Mouse (Mus musculus): ENCODE data around the gene Csn3. TPM values are rescaled to one million over a fixed set of nuclear protein-coding genes. Genes with fewer than 3 reads are reported as not detected.

Csn3 gene
- polyA plus RNA-seq (2016; fragmentation: Nextera tagmentation; extraction: Ambion mirVana) = 0.26 TPM in 1 of 2 replicates, not detected in the other

DNA sequence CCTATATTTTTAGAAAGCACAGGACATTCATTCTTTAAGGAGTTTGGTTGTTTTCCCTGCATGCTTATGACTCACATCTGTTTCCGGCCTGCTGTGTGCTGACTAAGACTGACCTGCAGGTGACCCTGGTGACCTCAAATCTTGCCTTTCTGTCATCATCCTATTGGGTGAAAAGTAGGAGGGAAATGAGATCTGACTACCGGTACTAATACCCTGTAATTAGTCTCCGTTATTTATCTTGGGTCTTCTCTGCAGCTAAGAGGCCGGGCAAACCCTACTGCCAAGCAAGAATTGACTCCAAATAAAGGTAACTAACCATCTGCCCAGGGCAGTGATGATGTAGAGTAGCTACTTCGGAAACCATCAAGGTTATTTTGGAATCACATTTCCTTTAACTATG lies at the start of gene Csn3:
Csn3 (plus strand) TSS at position 208 of the 400 bp plus-strand sequence.
- Histone ChIP-seq H3K9ac (no peak within 1 kb of the TSS), H3K36me3 (no peaks in the 10 kb centered on the region), H3K4me1 (replicated peaks) (no peaks in the 10 kb centered on the region), H3K9me3 (replicated peaks) (no peaks in the 10 kb centered on the region), H3K4me2 (no peak within 1 kb of the TSS), H3K4me3 (no peak within 1 kb of the TSS), H3K27ac (ENCODE audit: poor library complexity, severe bottlenecking) (no peak within 1 kb of the TSS), H3K27me3 (replicated peaks) (no peaks in the 10 kb centered on the region)
- no peak for ATAC-seq (ENCODE audit: insufficient number of reproducible peaks, low FRiP score)
- WGBS = 38% methylated on average over 5 of the region's 5 CpGs

DNA sequence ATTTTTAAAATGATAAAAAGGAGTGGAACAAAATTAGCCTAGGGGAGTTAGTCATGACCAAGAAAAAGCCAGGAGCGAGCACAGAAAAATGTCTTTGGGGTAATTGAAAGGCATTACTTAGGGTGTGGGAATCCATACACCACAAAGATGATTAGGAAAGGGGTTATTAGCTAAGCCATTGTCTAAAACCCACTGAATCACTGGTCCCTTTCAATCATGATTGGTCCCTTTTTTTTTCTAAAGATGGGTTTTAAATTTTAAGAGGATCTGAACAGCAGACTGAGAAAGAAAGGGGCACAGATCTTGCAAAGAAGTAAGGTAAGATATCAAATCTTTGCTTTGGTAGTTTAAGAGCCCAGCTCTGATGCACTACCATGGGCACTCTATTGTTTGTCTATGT lies 40.6 kb upstream of the Csn3 start, which contains the start of gene Odam:
Odam (plus strand) TSS at position 301 of the 400 bp plus-strand sequence.
- no peaks in the 10 kb centered on the region for H3K27me3 ChIP-seq (replicated peaks)
- WGBS = 86% methylated on average over 1 of the region's 1 CpGs
- no peak for ATAC-seq (ENCODE audit: insufficient number of reproducible peaks, low FRiP score)

DNA sequence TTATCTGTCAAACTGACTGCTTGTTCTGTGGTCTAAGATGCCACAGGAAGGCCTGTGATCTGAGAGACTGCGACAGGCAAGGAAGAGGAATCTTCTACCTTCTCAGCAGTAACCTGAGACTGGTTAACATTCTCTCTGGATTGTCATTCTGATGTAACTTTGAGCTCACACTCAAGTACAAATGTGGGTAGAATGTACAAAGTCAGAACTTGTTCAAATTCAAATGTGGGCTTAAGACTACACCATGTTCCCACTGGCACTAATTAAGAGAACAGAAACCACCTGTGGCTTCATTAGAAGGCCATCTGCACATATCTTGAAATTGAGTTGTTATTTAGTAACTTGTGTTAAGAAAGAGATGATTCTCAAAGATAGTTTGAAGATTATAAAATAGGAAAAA lies 6.2 kb downstream of the Csn3 start:
- Histone ChIP-seq H3K4me3 (no peak overlapping the region), H3K9me3 (replicated peaks) (no peaks in the 10 kb centered on the region), H3K9ac (no peak overlapping the region), H3K36me3 (no peaks in the 10 kb centered on the region), H3K27me3 (replicated peaks) (no peaks in the 10 kb centered on the region), H3K27ac (ENCODE audit: poor library complexity, severe bottlenecking) (no peak overlapping the region), H3K4me1 (replicated peaks) (no peaks in the 10 kb centered on the region), H3K4me2 (no peak overlapping the region)
- ATAC-seq (ENCODE audit: insufficient number of reproducible peaks, low FRiP score) = no peak
- 66% methylated on average over 1 of the region's 1 CpGs for WGBS

More for the DNA sequence above, 40.6 kb upstream of the Csn3 start, which contains the start of gene Odam:
- Histone ChIP-seq H3K4me3 (no peak within 1 kb of the TSS), H3K36me3 (no peaks in the 10 kb centered on the region), H3K27ac (ENCODE audit: poor library complexity, severe bottlenecking) (no peak within 1 kb of the TSS), H3K4me2 (no peak within 1 kb of the TSS), H3K4me1 (replicated peaks) (no peaks in the 10 kb centered on the region), H3K9ac (no peak within 1 kb of the TSS), H3K9me3 (replicated peaks) (no peaks in the 10 kb centered on the region)

DNA sequence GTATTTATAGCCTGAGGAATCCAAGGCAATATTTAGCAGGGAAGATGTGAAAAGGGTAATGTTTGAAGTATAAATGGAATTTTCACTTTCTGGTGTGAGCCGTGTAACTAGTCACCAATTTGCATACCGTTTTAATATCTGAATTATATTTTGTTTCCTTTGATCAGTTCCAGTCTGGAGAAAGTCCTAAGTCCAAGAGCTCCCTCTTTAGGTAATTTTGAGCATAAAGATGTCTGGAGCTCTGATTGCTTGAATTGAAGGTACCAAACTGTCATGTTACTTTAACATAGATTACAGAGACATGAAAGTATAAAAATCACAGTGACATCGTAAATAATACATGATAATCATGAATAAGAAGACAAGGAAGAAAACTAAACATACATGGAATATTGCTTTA lies 15.4 kb downstream of the Csn3 start:
- WGBS = 44% methylated on average over 3 of the region's 3 CpGs

DNA sequence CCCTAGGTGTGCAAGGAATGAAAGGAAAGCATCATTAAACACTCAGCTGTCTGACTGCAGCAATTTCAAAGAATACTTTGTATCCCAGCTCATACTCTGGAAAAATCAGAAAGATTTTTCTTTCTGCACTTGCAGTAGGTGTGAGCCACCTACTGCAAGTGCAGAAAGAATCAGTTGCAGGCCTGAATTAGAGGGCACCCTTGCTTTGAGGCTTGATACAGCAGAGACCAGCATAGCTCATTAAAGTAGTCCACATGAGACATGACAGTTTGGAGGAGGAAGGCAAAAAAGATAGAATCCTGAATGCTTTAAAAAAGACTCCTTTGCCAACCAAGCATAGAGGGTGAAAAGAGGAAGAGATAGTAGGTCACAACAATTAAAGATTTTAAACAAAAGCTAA lies 17.1 kb downstream of the Csn3 start:
- no peaks in the 10 kb centered on the region for H3K4me1 ChIP-seq (replicated peaks)
- no peak for ATAC-seq (ENCODE audit: insufficient number of reproducible peaks, low FRiP score)
- no peaks in the 10 kb centered on the region for H3K36me3 ChIP-seq
- H3K9me3 ChIP-seq (replicated peaks) = no peaks in the 10 kb centered on the region
- H3K27ac ChIP-seq (ENCODE audit: poor library complexity, severe bottlenecking) = no peak overlapping the region
- no peak overlapping the region for H3K4me2 ChIP-seq
- H3K4me3 ChIP-seq = no peak overlapping the region
- H3K9ac ChIP-seq = no peak overlapping the region
- no peaks in the 10 kb centered on the region for H3K27me3 ChIP-seq (replicated peaks)

More for the DNA sequence above, 15.4 kb downstream of the Csn3 start:
- Histone ChIP-seq H3K27ac (ENCODE audit: poor library complexity, severe bottlenecking) (no peak overlapping the region), H3K36me3 (no peaks in the 10 kb centered on the region), H3K9ac (no peak overlapping the region), H3K4me1 (replicated peaks) (no peaks in the 10 kb centered on the region), H3K27me3 (replicated peaks) (no peaks in the 10 kb centered on the region), H3K9me3 (replicated peaks) (no peaks in the 10 kb centered on the region), H3K4me2 (no peak overlapping the region), H3K4me3 (no peak overlapping the region)
- no peak for ATAC-seq (ENCODE audit: insufficient number of reproducible peaks, low FRiP score)

DNA sequence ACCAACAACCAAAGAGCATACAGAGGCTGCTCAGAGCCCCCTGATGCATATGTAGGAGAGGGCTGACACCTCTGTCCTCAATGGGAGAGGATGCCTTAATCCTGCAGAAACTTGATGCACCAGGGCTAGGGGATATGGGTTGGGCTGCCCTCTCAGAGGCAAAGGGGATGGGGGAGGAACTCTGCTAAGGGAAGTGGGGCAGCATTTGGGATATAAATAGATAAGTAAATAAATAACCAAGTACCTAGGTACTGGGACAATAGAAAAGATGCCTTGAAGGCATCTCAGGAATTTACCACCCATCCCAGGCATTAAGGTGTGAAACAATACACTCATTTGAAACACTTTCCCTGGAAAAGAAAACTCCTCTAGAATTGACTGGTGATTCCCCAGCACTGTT lies 26.5 kb downstream of the Csn3 start:
- H3K4me2 ChIP-seq = no peak overlapping the region
- no peaks in the 10 kb centered on the region for H3K4me1 ChIP-seq (replicated peaks)
- ATAC-seq (ENCODE audit: insufficient number of reproducible peaks, low FRiP score) = no peak
- no peaks in the 10 kb centered on the region for H3K9me3 ChIP-seq (replicated peaks)
- H3K27me3 ChIP-seq (replicated peaks) = no peaks in the 10 kb centered on the region
- no peak overlapping the region for H3K9ac ChIP-seq
- no peak overlapping the region for H3K27ac ChIP-seq (ENCODE audit: poor library complexity, severe bottlenecking)
- no peak overlapping the region for H3K4me3 ChIP-seq
- H3K36me3 ChIP-seq = no peaks in the 10 kb centered on the region

DNA sequence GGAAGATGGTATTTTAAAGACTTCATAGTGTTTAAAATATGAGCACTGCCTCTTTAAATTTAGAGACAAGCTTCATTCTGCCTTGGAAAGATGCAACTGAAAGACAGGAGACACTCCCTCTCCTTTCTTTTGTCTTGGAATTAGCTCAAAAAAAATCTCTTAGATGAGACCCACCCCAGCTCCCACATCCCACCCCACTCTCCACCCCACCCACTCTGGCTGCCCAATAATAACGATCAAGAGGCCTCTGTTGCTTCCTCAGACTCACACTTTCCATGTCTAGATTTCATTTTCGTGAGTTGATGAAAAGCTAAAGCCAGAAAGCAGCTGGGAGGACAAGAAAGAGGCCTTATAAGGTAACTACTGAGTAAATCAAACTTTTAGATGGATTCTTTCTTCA lies 43.8 kb downstream of the Csn3 start, which contains the start of the genes 2310003L06Rik and Gm28434:
2310003L06Rik (plus strand) TSS at position 259 of the 400 bp plus-strand sequence.
Gm28434 (plus strand) TSS at position 317 of the 400 bp plus-strand sequence.
- Histone ChIP-seq H3K4me1 (replicated peaks) (no peaks in the 10 kb centered on the region), H3K36me3 (no peaks in the 10 kb centered on the region), H3K27ac (ENCODE audit: poor library complexity, severe bottlenecking) (no peak within 1 kb of the TSS), H3K27me3 (replicated peaks) (no peaks in the 10 kb centered on the region), H3K9ac (no peak within 1 kb of the TSS), H3K4me2 (no peak within 1 kb of the TSS), H3K9me3 (replicated peaks) (no peaks in the 10 kb centered on the region), H3K4me3 (no peak within 1 kb of the TSS)
- WGBS = 44% methylated on average over 2 of the region's 2 CpGs
- no peak for ATAC-seq (ENCODE audit: insufficient number of reproducible peaks, low FRiP score)

DNA sequence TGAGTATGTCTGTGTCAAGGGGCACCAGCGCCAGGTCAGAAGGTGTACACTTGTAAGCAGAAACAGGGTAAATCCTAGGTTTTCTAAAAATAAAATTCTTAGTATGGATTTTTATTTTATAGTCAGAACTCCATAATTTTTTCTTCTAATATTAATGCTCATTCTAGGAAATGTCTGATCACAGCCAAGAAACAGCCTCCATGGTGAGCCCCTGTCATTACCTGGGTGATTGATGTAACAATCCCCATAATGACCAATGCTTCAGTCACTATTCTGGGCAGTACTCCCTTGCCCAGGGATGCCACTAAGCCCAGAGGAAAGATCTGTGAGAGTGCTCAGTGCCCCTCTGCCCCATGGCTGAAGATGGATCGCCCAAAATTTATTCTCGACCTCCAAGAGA lies 53.8 kb downstream of the Csn3 start, which contains the start of gene Cabs1:
Cabs1 (plus strand) TSS at position 301 of the 400 bp plus-strand sequence.
- Histone ChIP-seq H3K4me1 (replicated peaks) (0 out of 2 replicates have a peak, but pooled peaks cover 4% of the 10 kb centered on the region), H3K36me3 (no peaks in the 10 kb centered on the region), H3K4me2 (no peak within 1 kb of the TSS), H3K9me3 (replicated peaks) (no peaks in the 10 kb centered on the region), H3K27me3 (replicated peaks) (no peaks in the 10 kb centered on the region), H3K27ac (ENCODE audit: poor library complexity, severe bottlenecking) (no peak within 1 kb of the TSS), H3K4me3 (no peak within 1 kb of the TSS), H3K9ac (no peak within 1 kb of the TSS)
- ATAC-seq (ENCODE audit: insufficient number of reproducible peaks, low FRiP score) = no peak
- 69% methylated on average over 3 of the region's 3 CpGs for WGBS

Other genes starting within 250 kb of the Csn3 start
- gene Csn2, start 225.9 kb upstream of the Csn3 start, polyA plus RNA-seq (2016; fragmentation: Nextera tagmentation; extraction: Ambion mirVana) = not detected in 2 replicates
- gene Csn1s2a, start 151.0 kb upstream of the Csn3 start, polyA plus RNA-seq (2016; fragmentation: Nextera tagmentation; extraction: Ambion mirVana) = not detected in 2 replicates
- gene Csn1s2b, start 117.5 kb upstream of the Csn3 start, polyA plus RNA-seq (2016; fragmentation: Nextera tagmentation; extraction: Ambion mirVana) = not detected in 2 replicates
- not detected in 2 replicates for gene Prr27, start 99.9 kb upstream of the Csn3 start, polyA plus RNA-seq (2016; fragmentation: Nextera tagmentation; extraction: Ambion mirVana)
- not detected in 2 replicates for gene Odam, start 40.5 kb upstream of the Csn3 start, polyA plus RNA-seq (2016; fragmentation: Nextera tagmentation; extraction: Ambion mirVana)
- not detected in 2 replicates for gene 2310003L06Rik, start 43.9 kb downstream of the Csn3 start, polyA plus RNA-seq (2016; fragmentation: Nextera tagmentation; extraction: Ambion mirVana)
- gene Gm28434, start 43.9 kb downstream of the Csn3 start, polyA plus RNA-seq (2016; fragmentation: Nextera tagmentation; extraction: Ambion mirVana) = not detected in 2 replicates
- gene Cabs1, start 53.9 kb downstream of the Csn3 start, polyA plus RNA-seq (2016; fragmentation: Nextera tagmentation; extraction: Ambion mirVana) = not detected in 2 replicates
- gene Smr3a, start 77.0 kb downstream of the Csn3 start, polyA plus RNA-seq (2016; fragmentation: Nextera tagmentation; extraction: Ambion mirVana) = not detected in 2 replicates
- gene Smr2, start 161.0 kb downstream of the Csn3 start, polyA plus RNA-seq (2016; fragmentation: Nextera tagmentation; extraction: Ambion mirVana) = not detected in 2 replicates
- gene Gm11116, start 186.0 kb downstream of the Csn3 start, polyA plus RNA-seq (2016; fragmentation: Nextera tagmentation; extraction: Ambion mirVana) = not detected in 2 replicates
- gene Gm11115, start 228.5 kb downstream of the Csn3 start, polyA plus RNA-seq (2016; fragmentation: Nextera tagmentation; extraction: Ambion mirVana) = not detected in 2 replicates